Mouse (Mus musculus) subcutaneous adipose tissue, adult 2 months (tissue): ENCODE results near the gene Adprm. TPM values are rescaled to one million over a fixed set of nuclear protein-coding genes. Genes with fewer than 3 reads are reported as not detected.

Source experiments
- polyA plus RNA-seq: library from polyadenylated mRNA; depleted of rRNA; stranded (reverse); fragments of >200 nt; gene quantifications from 2 replicates; pipeline ENCODE4 v1.2.3, GENCODE M21; 2012; ENCODE audit warnings: low replicate concordance; rRNA removed

The Adprm gene
- polyA plus RNA-seq, result 18.7 and 20.0 TPM in 2 replicates

DNA sequence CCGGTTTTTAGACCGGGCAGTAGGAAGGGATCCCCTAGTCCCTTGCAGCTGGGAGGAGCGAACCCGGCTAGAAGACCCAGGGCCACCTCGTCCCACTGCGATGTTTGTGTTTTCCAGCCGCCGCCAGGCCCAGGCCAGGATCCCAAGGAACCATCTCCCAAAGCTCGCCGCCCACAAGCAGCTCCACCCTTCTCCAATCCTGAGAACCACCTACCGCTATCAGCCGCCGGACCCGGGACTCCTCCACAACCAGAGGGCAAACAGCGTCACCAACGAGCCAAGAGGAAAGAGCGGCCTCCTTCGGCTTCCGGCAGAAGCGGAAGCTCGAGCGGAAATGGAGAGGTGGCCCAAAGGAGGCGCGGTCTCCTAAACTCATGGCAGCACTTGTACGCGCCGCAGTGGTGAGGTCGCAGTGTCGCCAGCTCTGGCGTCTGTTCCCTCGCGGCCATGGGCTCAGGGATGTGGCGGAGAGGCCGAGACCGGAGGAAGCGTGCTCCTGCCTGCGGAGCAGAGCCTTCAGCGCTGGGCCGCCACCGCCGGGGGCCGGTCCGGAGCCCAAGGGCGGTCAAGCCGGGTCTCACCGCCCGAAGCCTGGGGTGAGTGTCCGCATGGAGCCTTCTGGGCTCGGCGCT lies at the start of gene Adprm, which contains the start of gene Sco1:
Adprm (minus strand) TSS at position 274 of the 632 bp plus-strand sequence.
Sco1 (plus strand) TSS at position 350 of the 632 bp plus-strand sequence.

GRCm38 (mm10) chr11:67078000-67078399 lies 25.6 kb upstream of the Adprm start, which contains the start of gene Myh3:
Myh3 (plus strand) TSS chr11:67078300.

GRCm38 (mm10) chr11:67024867-67025477 lies 27.4 kb downstream of the Adprm start, which contains the start of gene Tmem220:
Tmem220 (plus strand) TSS chr11:67025154.

Other genes with a start within 250 kb of the Adprm start
- gene Pirt, start 140.6 kb downstream of the Adprm start, polyA plus RNA-seq, result not detected in 2 replicates
- 0.22 TPM in 1 of 2 replicates, not detected in the other for gene Tmem238l, start 96.0 kb downstream of the Adprm start, polyA plus RNA-seq
- 3.0 and 6.5 TPM in 2 replicates for gene Tmem220, start 27.4 kb downstream of the Adprm start, polyA plus RNA-seq
- gene Sco1, start 76 bp upstream of the Adprm start, polyA plus RNA-seq, result 4.3 and 5.3 TPM in 2 replicates
- not detected in 2 replicates for gene Myh3, start 25.7 kb upstream of the Adprm start, polyA plus RNA-seq
- gene Myh2, start 118.4 kb upstream of the Adprm start, polyA plus RNA-seq, result 0.04 and 0.06 TPM in 2 replicates
- gene Myh1, start 147.5 kb upstream of the Adprm start, polyA plus RNA-seq, result 0.03 and 0.06 TPM in 2 replicates
- not detected in 2 replicates for gene Myh4, start 185.4 kb upstream of the Adprm start, polyA plus RNA-seq
- not detected in 2 replicates for gene Myh8, start 224.5 kb upstream of the Adprm start, polyA plus RNA-seq